Mouse (Mus musculus): ENCODE measurements at regions not wholly inside any gene's neighbourhood (a gene's known extent, or its start where the extent isn't known, plus 50 kb on each side); places are given as distances from the start of the nearest gene placed in this dataset.

- no peak for DNase-seq
- intact Hi-C loops (cut with DNase I) = no loop called here
Observed at GRCm38 (mm10) chr2:80231891-80232290, 60.4 kb upstream of the Prdx6b start.

- no peak for DNase-seq
- intact Hi-C loops (cut with DNase I) = no loop called here
Observed at GRCm38 (mm10) chr2:80205074-80205727, 75.9 kb upstream of the Pde1a start.

GRCm38 (mm10) chr2:80203486-80203885 lies 74.2 kb upstream of the Pde1a start:
- DNase-seq = peak; percentile 5 to 13
- intact Hi-C loops (cut with DNase I) = no loop called here

GRCm38 (mm10) chr2:80195896-80196410 lies 66.7 kb upstream of the Pde1a start:
- DNase-seq = no peak
- intact Hi-C loops (cut with DNase I) = no loop called here

GRCm38 (mm10) chr2:80188374-80188773 lies 59.1 kb upstream of the Pde1a start:
- no peak for DNase-seq
- intact Hi-C loops (cut with DNase I) = no loop called here

GRCm38 (mm10) chr2:80186867-80187266 lies 57.6 kb upstream of the Pde1a start:
- no peak for DNase-seq
- intact Hi-C loops (cut with DNase I) = no loop called here
